Mouse (Mus musculus): ENCODE measurements at regions not wholly inside any gene's neighbourhood (a gene's known extent, or its start where the extent isn't known, plus 50 kb on each side); places are given as distances from the start of the nearest gene placed in this dataset.

- Histone ChIP-seq H3K36me3 (replicated peaks; ENCODE audit: control insufficient read depth, insufficient read depth) (no peaks in the 10 kb centered on the region), H3K27me3 (ENCODE audit: control insufficient read depth, insufficient read depth, low read length) (no peaks in the 10 kb centered on the region), H3K4me2 (replicated peaks) (no peak overlapping the region), H3K9ac (no peak overlapping the region), H3K27ac (no peak overlapping the region), H3K9me3 (ENCODE audit: control insufficient read depth, low read length) (no peaks in the 10 kb centered on the region), H3K4me1 (replicated peaks; ENCODE audit: control insufficient read depth, insufficient read depth, low read length) (no peaks in the 10 kb centered on the region), H3K4me3 (replicated peaks; ENCODE audit: low read length) (no peak overlapping the region)
- ATAC-seq (ENCODE audit: low FRiP score) (no peak), DNase-seq (ENCODE audit: low spot score) (no peak)
- WGBS, result 51% methylated on average over 3 of the region's 3 CpGs
These were observed 71.5 kb downstream of the Pdha2 start for GRCm38 (mm10) chr3:141140606-141141005.

- ATAC-seq (ENCODE audit: low FRiP score) (0 out of 2 replicates have a peak, but pooled peaks have one; percentile 46), DNase-seq (ENCODE audit: low spot score) (no peak)
- Histone ChIP-seq H3K9me3 (ENCODE audit: control insufficient read depth, low read length) (no peaks in the 10 kb centered on the region), H3K36me3 (replicated peaks; ENCODE audit: control insufficient read depth, insufficient read depth) (no peaks in the 10 kb centered on the region), H3K4me1 (replicated peaks; ENCODE audit: control insufficient read depth, insufficient read depth, low read length) (no peaks in the 10 kb centered on the region), H3K27ac (no peak overlapping the region), H3K9ac (no peak overlapping the region), H3K27me3 (ENCODE audit: control insufficient read depth, insufficient read depth, low read length) (no peaks in the 10 kb centered on the region), H3K4me3 (replicated peaks; ENCODE audit: low read length) (no peak overlapping the region), H3K4me2 (replicated peaks) (no peak overlapping the region)
- 25% methylated on average over 3 of the region's 3 CpGs for WGBS
These were observed 99.6 kb downstream of the Pdha2 start for GRCm38 (mm10) chr3:141112387-141113163.

GRCm38 (mm10) chr3:141111705-141112385, 100.3 kb downstream of the Pdha2 start:
- Histone ChIP-seq H3K27me3 (ENCODE audit: control insufficient read depth, insufficient read depth, low read length) (no peaks in the 10 kb centered on the region), H3K4me3 (replicated peaks; ENCODE audit: low read length) (no peak overlapping the region), H3K4me1 (replicated peaks; ENCODE audit: control insufficient read depth, insufficient read depth, low read length) (no peaks in the 10 kb centered on the region), H3K4me2 (replicated peaks) (no peak overlapping the region), H3K9me3 (ENCODE audit: control insufficient read depth, low read length) (no peaks in the 10 kb centered on the region), H3K9ac (no peak overlapping the region), H3K36me3 (replicated peaks; ENCODE audit: control insufficient read depth, insufficient read depth) (no peaks in the 10 kb centered on the region), H3K27ac (no peak overlapping the region)
- ATAC-seq (ENCODE audit: low FRiP score) (no peak), DNase-seq (ENCODE audit: low spot score) (no peak)
- 59% methylated on average over 1 of the region's 1 CpGs for WGBS

All from hindbrain, embryonic 14.5 days (tissue).